Mouse (Mus musculus) gastrocnemius, postnatal 25 days (tissue): ENCODE data around the gene Nectin2. TPM values are rescaled to one million over a fixed set of nuclear protein-coding genes. Genes with fewer than 3 reads are reported as not detected.
"Not testable (repeated sequence)": the region's sequence is repeated elsewhere in the genome, so short reads cannot be mapped to it uniquely, and the experiment has no call there.

Experiments
- DNase-seq: peaks from one replicate; pipeline ENCODE4 v3.0.0; 2022
- long read RNA-seq, 2 experiments: library from polyadenylated mRNA; stranded (forward); transcript quantifications; one replicate each; pipeline ENCODE4 v2.0.0; 2021
- total RNA-seq, 2 experiments: library from RNA; stranded (reverse); gene quantifications; 1 replicate in 1 of 2; 2 replicates in 1 of 2; pipeline ENCODE4 v1.2.3; 2021

The Nectin2 gene
- 1 to 10 TPM; 2.1 to 3.9 TPM for total RNA-seq
- long read RNA-seq, experiment 1, partial matches to known transcripts, result 0 of 2 reads
- long read RNA-seq, experiment 1, other reads (novel, unspliced or antisense), result 0 of 2 reads
- long read RNA-seq, experiment 2, partial matches to known transcripts, result 0 of 2 reads
- long read RNA-seq, experiment 2, other reads (novel, unspliced or antisense), result 1 of 2 reads

GRCm38 (mm10) chr7:19750217-19751069 lies at the start of gene Nectin2:
TSS of gene Nectin2 (minus strand) at chr7:19750483.
- peak; percentile 90 for DNase-seq

DNA sequence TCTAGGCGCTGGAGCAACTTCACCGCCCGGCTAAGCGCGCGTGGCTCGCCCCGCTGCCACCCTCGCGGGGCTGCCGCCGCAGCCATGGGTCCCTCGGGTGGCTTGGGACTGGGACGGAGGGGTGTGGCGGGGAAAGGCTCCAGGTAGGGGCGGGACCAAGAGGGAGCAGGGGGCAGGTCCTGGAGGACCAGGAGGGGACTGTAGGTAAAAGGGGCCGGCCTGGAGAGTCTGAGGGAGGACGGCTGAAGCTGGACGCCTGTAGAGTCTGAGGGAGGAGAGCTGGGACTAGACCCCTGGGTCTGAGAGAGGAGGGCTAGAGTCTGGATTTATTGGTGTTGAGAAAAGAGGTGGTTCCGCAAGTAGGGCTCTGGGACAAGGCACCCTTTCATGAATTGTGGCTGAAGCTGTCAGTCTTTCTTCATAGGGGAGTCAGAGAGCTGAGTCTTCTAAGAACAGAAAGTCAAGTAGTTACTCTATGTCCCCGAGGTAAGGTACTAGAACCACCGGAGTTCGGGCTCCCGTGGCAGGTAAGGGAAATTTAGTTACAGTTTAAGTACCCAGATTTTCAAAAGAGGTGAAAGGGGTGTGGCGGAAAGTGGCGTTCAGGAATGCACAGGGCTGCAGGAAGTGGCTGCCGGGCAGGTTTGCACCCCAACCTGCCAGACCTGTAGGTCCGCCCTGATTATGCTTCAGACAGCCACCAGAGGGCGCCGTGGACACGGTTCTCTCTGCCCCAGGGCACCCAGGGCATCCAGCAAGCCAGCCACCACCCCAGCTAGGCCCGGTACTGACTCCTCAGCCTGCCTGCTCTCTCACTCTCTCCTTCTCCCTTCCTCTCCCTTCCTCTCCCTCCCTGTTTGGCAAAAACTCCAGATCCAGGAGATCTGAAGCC lies 46.7 kb upstream of the Nectin2 start, which contains the start of gene Cblc:
Gene Cblc, minus strand, starts transcription at position 113 of the 892 bp plus-strand sequence.
- peak; percentile 54 for DNase-seq

DNA sequence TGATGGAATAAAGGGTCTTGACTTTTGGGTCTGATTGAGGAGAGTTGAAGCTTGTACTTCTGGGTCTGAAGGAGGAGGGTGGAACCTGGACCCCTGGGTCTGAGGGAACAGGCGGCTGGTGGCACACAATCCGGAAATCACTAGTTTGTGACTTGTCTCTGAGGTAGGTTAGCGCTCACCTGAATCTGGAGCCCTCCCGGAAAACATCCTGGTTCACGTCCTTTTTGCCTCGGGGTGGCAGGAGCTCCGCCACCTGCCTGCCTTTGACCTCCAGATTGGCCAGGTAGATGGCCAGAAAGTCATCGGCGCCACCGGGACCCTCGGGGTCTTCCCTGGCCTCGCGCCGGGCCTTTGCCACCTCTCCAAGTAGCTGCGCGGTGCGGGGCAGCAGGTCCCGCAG lies 46.0 kb upstream of the Nectin2 start:
- no peak for DNase-seq

GRCm38 (mm10) chr7:19795236-19795635 lies 45.0 kb upstream of the Nectin2 start:
- DNase-seq, result no peak

DNA sequence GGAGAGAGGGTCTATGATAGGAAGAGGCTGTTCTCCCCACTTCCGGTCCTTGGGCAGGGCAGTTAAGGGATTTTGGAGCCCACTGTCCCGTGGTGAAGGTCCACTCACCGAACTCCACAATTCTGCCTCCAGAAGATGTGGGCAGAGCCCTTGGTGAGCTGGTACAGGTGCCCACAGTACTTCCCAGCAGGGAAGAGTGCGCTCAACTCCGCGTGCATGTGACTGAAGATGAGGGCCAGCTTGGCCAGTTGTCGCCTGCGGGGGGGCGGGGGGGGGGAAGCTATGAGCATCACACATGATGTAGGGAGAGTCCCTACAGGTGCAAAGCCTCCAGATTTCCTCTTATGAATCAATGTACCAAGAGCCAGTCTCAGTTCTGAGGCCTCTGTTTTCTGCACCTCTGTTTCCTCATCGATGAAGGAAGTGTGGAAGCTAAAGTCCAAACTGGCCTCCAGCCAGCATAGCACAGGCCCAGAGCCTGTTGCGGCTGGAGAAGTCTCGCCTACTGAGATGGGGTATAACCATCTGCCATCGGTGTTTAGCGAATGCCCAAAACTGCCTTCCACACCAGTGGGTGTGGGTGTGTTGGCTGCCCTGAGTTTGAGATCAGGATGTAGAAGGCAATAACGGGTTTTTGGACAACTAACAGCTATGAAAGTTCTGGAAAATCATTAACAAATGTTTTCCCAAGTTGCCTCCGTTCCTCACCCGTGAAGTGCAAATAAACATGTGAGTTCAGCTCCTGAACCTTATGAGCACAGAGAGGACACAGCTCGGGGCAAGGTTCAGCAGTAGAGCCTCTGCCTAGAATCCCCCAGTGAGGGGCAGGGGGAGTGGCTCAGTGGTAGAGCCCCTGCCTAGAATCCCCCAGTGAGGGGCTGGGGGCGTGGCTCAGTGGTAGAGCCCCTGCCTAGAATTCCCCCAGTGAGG lies 42.7 kb upstream of the Nectin2 start:
- DNase-seq, result no peak

GRCm38 (mm10) chr7:19791504-19791903 lies 41.2 kb upstream of the Nectin2 start:
- DNase-seq, result not testable (repeated sequence)

DNA sequence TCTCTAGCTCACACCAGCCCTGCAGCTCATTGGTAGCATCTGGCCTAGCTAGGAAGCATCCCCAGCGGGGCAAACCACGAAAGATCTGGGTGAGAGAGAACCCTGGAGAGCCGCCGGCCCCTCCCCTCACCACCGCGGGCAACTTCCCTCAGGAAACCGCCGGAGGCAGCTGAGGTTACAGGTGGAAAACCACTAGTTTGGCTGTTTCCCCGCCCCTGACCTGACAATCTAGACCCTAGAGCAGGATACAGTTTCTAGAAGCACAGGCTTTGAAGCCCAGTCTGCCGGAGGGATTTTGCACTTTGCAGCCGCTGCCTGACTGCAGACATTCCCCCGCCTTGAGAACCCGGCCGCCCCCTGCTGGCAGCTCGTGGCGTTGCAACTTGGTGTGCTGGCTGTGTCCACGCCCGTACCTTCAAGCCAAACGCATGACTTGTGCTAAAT lies 39.6 kb upstream of the Nectin2 start:
- peak; percentile 74 for DNase-seq

DNA sequence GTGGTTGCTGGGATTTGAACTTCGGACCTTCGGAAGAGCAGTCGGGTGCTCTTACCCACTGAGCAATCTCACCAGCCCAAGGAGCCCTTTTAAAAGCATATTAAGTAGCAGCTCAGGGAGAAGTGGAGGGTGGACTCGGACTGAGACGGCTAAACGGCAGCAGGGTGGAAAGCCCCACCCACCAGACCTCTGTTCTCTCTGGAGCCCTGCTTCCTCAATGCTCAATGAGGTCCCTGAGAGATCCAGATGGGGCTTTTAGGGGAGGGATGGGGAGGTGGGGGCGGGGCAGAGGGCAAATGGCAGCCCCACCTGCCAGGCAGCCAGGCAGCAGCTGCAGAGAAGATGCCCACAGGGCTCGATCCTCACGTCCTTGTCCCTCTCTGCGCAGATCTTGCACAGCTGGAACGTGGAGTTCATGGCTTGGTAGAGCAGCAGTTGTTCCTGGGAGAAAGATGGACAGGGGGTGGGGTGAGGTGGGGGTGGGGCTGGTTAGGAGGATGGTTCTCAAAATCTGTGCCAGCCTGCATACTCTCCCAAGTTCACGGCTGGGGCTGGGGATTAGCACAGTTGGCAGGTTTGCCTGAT lies 35.7 kb upstream of the Nectin2 start:
- no peak for DNase-seq

GRCm38 (mm10) chr7:19784764-19785535 lies 34.7 kb upstream of the Nectin2 start:
- DNase-seq, result no peak

GRCm38 (mm10) chr7:19783630-19784029 lies 33.3 kb upstream of the Nectin2 start:
- DNase-seq, result peak; percentile 83

GRCm38 (mm10) chr7:19782645-19783044 lies 32.4 kb upstream of the Nectin2 start:
- DNase-seq, result no peak

- no peak for DNase-seq
Measured at GRCm38 (mm10) chr7:19781741-19782140, 31.5 kb upstream of the Nectin2 start.

GRCm38 (mm10) chr7:19779903-19780302 lies 29.6 kb upstream of the Nectin2 start:
- DNase-seq, result no peak

GRCm38 (mm10) chr7:19778645-19779044 lies 28.4 kb upstream of the Nectin2 start:
- no peak for DNase-seq

DNA sequence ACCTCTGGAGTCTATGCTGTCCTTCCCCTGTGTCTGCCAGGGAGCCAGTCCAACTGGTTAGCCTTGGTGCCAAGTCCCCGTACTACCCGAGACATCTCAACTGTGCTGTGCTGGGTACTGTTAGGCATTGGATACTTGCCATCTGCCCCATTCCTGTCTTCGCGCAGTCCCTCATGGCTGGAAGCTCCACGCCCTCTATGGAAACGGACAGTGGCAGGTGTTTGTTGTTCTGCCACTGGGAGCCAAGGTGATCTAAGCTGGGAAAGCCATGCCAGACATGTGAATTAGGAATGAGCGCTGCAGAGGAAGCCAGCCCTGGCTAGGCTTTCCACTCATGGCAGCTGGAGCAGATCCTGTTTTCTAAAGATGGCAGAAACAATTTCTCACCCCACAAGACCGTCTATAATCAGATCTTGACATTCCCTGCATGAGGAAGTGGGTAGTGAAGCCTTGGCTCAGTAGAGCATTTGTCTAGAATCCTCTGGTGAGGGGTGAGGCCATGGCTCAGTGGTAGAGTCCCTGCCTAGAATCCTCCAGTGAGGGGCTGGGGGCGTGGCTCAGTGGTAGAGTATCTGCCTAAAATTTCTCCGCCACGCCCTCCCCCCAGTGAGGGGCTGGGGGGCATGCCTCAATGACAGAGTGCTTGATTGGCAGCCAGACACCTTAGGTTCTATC lies 26.9 kb upstream of the Nectin2 start:
- peak; percentile 85 for DNase-seq

DNA sequence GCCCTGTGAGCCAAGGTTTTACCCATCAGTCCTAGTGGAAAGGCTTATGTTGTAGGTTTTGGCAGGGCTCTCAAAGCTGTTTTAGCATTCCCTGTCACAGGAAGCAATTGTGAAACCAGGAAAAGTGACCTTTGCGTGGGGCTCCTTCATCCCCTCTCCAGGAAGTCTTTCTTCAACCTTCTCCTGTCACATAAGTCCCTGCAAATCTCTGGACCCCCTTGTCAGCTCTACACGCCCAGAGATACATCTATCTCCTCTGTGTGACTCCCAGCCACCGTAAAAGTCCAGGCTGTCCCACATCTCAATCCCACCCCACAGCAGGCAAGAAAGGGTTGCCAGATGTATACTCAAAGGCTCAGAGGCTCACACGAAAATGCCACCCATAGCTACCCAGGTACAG lies 21.4 kb upstream of the Nectin2 start:
- DNase-seq, result no peak

- DNase-seq, result no peak
Measured at GRCm38 (mm10) chr7:19770984-19771391, 20.7 kb upstream of the Nectin2 start, which contains the start of gene Bcam. TSS of gene Bcam (minus strand) at chr7:19771016.

GRCm38 (mm10) chr7:19770375-19770754 lies 20.1 kb upstream of the Nectin2 start:
- peak; percentile 81 for DNase-seq
